In the genomic region with DNA sequence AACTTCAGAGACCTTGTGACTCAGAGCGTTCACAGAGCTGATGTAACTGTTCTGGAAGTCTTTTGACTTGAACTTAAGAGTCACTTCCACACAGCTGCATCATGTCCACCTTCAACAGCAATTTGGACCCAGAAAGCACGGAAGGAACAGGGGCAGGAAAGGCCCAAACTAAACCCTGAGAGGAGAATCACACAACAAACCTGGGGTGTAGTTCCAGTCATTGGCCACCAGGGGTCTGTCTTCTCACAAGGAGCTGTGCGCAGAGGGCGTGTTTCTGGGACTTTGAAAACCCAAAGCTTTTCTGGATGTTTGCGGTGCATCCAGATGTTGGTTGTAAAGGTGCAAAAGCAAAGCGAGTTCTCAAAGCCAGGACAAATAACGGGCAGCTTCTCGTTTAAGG, we compare ENCODE assay signal across 9 mouse cellular contexts.
DNase-seq lines count a peak whose midpoint lies in the region; ATAC-seq and TF ChIP-seq lines count a peak whose summit lies in the region.
"Had no signal": no experiment of that assay in that cellular context is flagged by ENCODE, and none has a peak within 500 bp of the region (broad histone marks: within the 10 kb centered on the region; RNA-seq: fewer than 3 reads in every experiment).

No protein-coding gene starts in this region.

- H3K4me3 ChIP-seq in CH12.LX (replicated peaks in 1 of 3; ENCODE audit: low read depth in 2 of 3, low read length in 2 of 3, poor library complexity in 1 of 3): no peak overlapping the region
- no peak overlapping the region for H3K4me3 ChIP-seq in layer of hippocampus, adult 2 months
- H3K4me3 ChIP-seq in lung, embryonic 15.5 days: no peak overlapping the region
- H3K4me3 ChIP-seq: megakaryocyte, embryonic 14.5 days had no signal

- peak; percentile 87 for ATAC-seq in common myeloid progenitor, adult 5-6 weeks (replicated peaks; ENCODE audit: low read depth, poor library complexity, severe bottlenecking)
- peak; percentile 89 for ATAC-seq in granulocyte monocyte progenitor cell, adult 5-6 weeks (replicated peaks; ENCODE audit: poor library complexity, severe bottlenecking)
- no peak for ATAC-seq in lung, embryonic 15.5 days (ENCODE audit: borderline replicate concordance, extremely low read depth, low FRiP score, low TSS enrichment)

- peaks cover 7% of the 10 kb centered on the region for H3K9me3 ChIP-seq in CH12.LX (replicated peaks; ENCODE audit: low read length)
- H3K9me3 ChIP-seq in lung, embryonic 15.5 days: no peaks in the 10 kb centered on the region

- no peaks in the 10 kb centered on the region for H3K36me3 ChIP-seq in CH12.LX (replicated peaks in 1 of 2; ENCODE audit: control insufficient read depth in 1 of 2, insufficient read depth in 1 of 2, low read length in 1 of 2)
- no peaks in the 10 kb centered on the region for H3K36me3 ChIP-seq in lung, embryonic 15.5 days

- dilution Hi-C loops in CH12.LX (cut with MboI; ENCODE audit: extremely low pct_ligation_motif_present, extremely low pct_unique_long_range_greater_than_20kb, low sequenced_read_pairs): no loop called here

- no peak overlapping the region for H3K4me2 ChIP-seq in CH12.LX (ENCODE audit: insufficient read depth, low read depth, poor library complexity, severe bottlenecking)
- peak overlapping the region; percentile 13; the same call in 1 of the 2 replicates for H3K4me2 ChIP-seq in lung, embryonic 15.5 days

- no peaks in the 10 kb centered on the region for H3K27me3 ChIP-seq in CH12.LX (replicated peaks)
- peaks cover 4% of the 10 kb centered on the region; the same call in 1 of the 2 replicates for H3K27me3 ChIP-seq in lung, embryonic 15.5 days

- H3K27ac ChIP-seq in CH12.LX (ENCODE audit: insufficient read depth, low read depth): no peak overlapping the region
- H3K27ac ChIP-seq in layer of hippocampus, adult 2 months: no peak overlapping the region
- H3K27ac ChIP-seq in lung, embryonic 15.5 days: no peak overlapping the region

- in situ Hi-C loops in CH12.LX (cut with MboI; ENCODE audit: low pct_ligation_motif_present, low pct_unique_long_range_greater_than_20kb, low sequenced_read_pairs): loop anchor here (10.0 to 25.0 kb wide), 3 partner anchors 119 to 469 kb away; a partner anchor contains a TSS

- 9% methylated on average over 8 of the region's 8 CpGs for WGBS in lung, embryonic 15.5 days

- peaks cover 10 to 32% of the 10 kb centered on the region in 2 experiments for H3K4me1 ChIP-seq in CH12.LX (ENCODE audit: control insufficient read depth in 1 of 2, insufficient read depth in 2 of 2)
- H3K4me1 ChIP-seq in lung, embryonic 15.5 days: 0 out of 2 replicates have a peak, but pooled peaks cover 4% of the 10 kb centered on the region

- no peak for TF ChIP-seq EP300 in CH12.LX (IDR thresholded peaks at IDR 0.05; ENCODE audit: low read length)

- peak; percentile 92 to 95 for TF ChIP-seq CTCF in CH12.LX (conservative IDR thresholded peaks at IDR 0.05 in 1 of 2, IDR thresholded peaks at IDR 0.05 in 1 of 2; ENCODE audit: low read depth in 2 of 2, low read length in 2 of 2)
- peak; percentile 100 for TF ChIP-seq CTCF in layer of hippocampus, adult 2 months (conservative IDR thresholded peaks at IDR 0.05)

- H3K79me2 ChIP-seq in CH12.LX (replicated peaks; ENCODE audit: control insufficient read depth, extremely low read depth, insufficient read depth, poor library complexity, severe bottlenecking): no peaks in the 10 kb centered on the region

- DNase-seq in CH12.LX (ENCODE audit: extremely low read depth) (peak; percentile 68), adipocyte (ENCODE audit: low spot score) (peak; percentile 78)
- peak; percentile 48 to 66 for DNase-seq in layer of hippocampus, adult 2 months (ENCODE audit: low spot score in 2 of 2)
- peak; percentile 24 to 27 for DNase-seq in right cerebral cortex, postnatal 36 days (ENCODE audit: low spot score in 2 of 2)
- DNase-seq in urinary bladder, postnatal 36 days (ENCODE audit: low spot score in 2 of 2): peak; percentile 63 to 65

- H3K9ac ChIP-seq in CH12.LX (ENCODE audit: insufficient read depth, low read depth): no peak overlapping the region
- no peak overlapping the region for H3K9ac ChIP-seq in lung, embryonic 15.5 days

- TF ChIP-seq POLR2A in CH12.LX (IDR thresholded peaks at IDR 0.05; ENCODE audit: low read depth, low read length): no peak

- TF ChIP-seq RAD21 in CH12.LX (IDR thresholded peaks at IDR 0.05; ENCODE audit: low read depth, low read length): peak; percentile 91

TF ChIP-seq in CH12.LX, 34 proteins besides CTCF, POLR2A, EP300 and RAD21:
- TF ChIP-seq HCFC1 (IDR thresholded peaks at IDR 0.05; ENCODE audit: low read depth, low read length) (no peak), MAFK (IDR thresholded peaks at IDR 0.05; ENCODE audit: insufficient replicate concordance, low read length) (no peak), MYC (IDR thresholded peaks at IDR 0.05; ENCODE audit: low read depth, low read length) (0 out of 2 replicates have a peak, but pooled peaks have one; percentile 30), JUND (conservative IDR thresholded peaks at IDR 0.05; ENCODE audit: low read depth, low read length) (0 out of 2 replicates have a peak, but pooled peaks have one; percentile 53), GABPA (IDR thresholded peaks at IDR 0.05; ENCODE audit: insufficient replicate concordance, low read depth, low read length) (no peak), E2F4 (IDR thresholded peaks at IDR 0.05; ENCODE audit: insufficient replicate concordance, low read depth, low read length) (no peak), TCF12 (IDR thresholded peaks at IDR 0.05; ENCODE audit: low read depth, low read length) (no peak), NRF1 (IDR thresholded peaks at IDR 0.05; ENCODE audit: low read depth, low read length) (0 out of 2 replicates have a peak, but pooled peaks have one; percentile 16), JUN (IDR thresholded peaks at IDR 0.05; ENCODE audit: insufficient read depth, low read depth, low read length) (no peak), NELFE (IDR thresholded peaks at IDR 0.05; ENCODE audit: low read depth, low read length) (peak; percentile 59; the same call in 1 of the 2 replicates), BHLHE40 (IDR thresholded peaks at IDR 0.05; ENCODE audit: low read depth, low read length) (no peak), MAZ (IDR thresholded peaks at IDR 0.05; ENCODE audit: low read depth, low read length) (no peak), ZNF384 (IDR thresholded peaks at IDR 0.05; ENCODE audit: low read depth, low read length) (no peak), ELF1 (IDR thresholded peaks at IDR 0.05; ENCODE audit: low read depth, low read length) (no peak), MXI1 (IDR thresholded peaks at IDR 0.05; ENCODE audit: low read depth, low read length) (no peak), UBTF (IDR thresholded peaks at IDR 0.05; ENCODE audit: low read depth, low read length) (no peak), RCOR1 (conservative IDR thresholded peaks at IDR 0.05; ENCODE audit: low read depth, low read length) (no peak), ZC3H11A (IDR thresholded peaks at IDR 0.05; ENCODE audit: low read depth, low read length) (peak; percentile 66), CHD2 (IDR thresholded peaks at IDR 0.05; ENCODE audit: low read length) (no peak), SMC3 (IDR thresholded peaks at IDR 0.05; ENCODE audit: low read depth, low read length) (peak; percentile 93), IRF4 (IDR thresholded peaks at IDR 0.05; ENCODE audit: low read depth, low read length) (peak; percentile 51; the same call in 1 of the 2 replicates), MAX (IDR thresholded peaks at IDR 0.05; ENCODE audit: low read length) (peak; percentile 46; the same call in 1 of the 2 replicates), USF1 (IDR thresholded peaks at IDR 0.05; ENCODE audit: low read depth, low read length) (no peak), TBP (conservative IDR thresholded peaks at IDR 0.05; ENCODE audit: low read depth, low read length) (no peak), ZKSCAN1 (IDR thresholded peaks at IDR 0.05; ENCODE audit: borderline replicate concordance, low read depth, low read length) (no peak), POLR2AphosphoS2 (IDR thresholded peaks at IDR 0.05; ENCODE audit: low read depth, low read length) (no peak), MEF2A (IDR thresholded peaks at IDR 0.05; ENCODE audit: borderline replicate concordance, low read depth, low read length) (peak; percentile 29; the same call in 1 of the 2 replicates), PAX5 (IDR thresholded peaks at IDR 0.05; ENCODE audit: low read length) (no peak), USF2 (conservative IDR thresholded peaks at IDR 0.05; ENCODE audit: low read depth, low read length) (no peak), SIN3A (IDR thresholded peaks at IDR 0.05; ENCODE audit: low read length) (no peak), CHD1 (IDR thresholded peaks at IDR 0.05; ENCODE audit: low read depth, low read length) (no peak)
TF ChIP-seq in CH12.LX: peak in this region for 9.

Comparison
In these comparisons a context has a peak if more than half of its experiments do, and no peak if none do; other contexts are left out.
1. DNase-seq: peak in every context shown above with its lines; median percentile 78 in adipocyte; 68 in CH12.LX; 64 in urinary bladder, postnatal 36 days; 57 in layer of hippocampus, adult 2 months; 26 in right cerebral cortex, postnatal 36 days.